Mouse (Mus musculus): ENCODE results near the gene Cntnap5a. TPM values are rescaled to one million over a fixed set of nuclear protein-coding genes. Genes with fewer than 3 reads are reported as not detected.

Cntnap5a gene
- polyA plus RNA-seq, 1 experiment, result 0.03 TPM

- Histone ChIP-seq H3K27me3 (ENCODE audit: control insufficient read depth, insufficient read depth, low read length) (no peaks in the 10 kb centered on the region), H3K4me3 (ENCODE audit: control insufficient read depth, insufficient read depth, low read length) (no peak overlapping the region), H3K36me3 (ENCODE audit: control insufficient read depth, insufficient read depth, low read length) (no peaks in the 10 kb centered on the region), H3K27ac (ENCODE audit: control insufficient read depth, insufficient read depth, low read length) (no peak overlapping the region), H3K4me1 (replicated peaks; ENCODE audit: control insufficient read depth, insufficient read depth, low read length) (no peaks in the 10 kb centered on the region)
- TF ChIP-seq POLR2A (IDR thresholded peaks at IDR 0.05; ENCODE audit: control insufficient read depth, extremely low read depth, insufficient read depth, low read length, poor library complexity) (no peak), CTCF (IDR thresholded peaks at IDR 0.05; ENCODE audit: borderline replicate concordance, control insufficient read depth, extremely low read depth, insufficient read depth, low read length, poor library complexity) (no peak)
- 51% methylated on average over 1 of the region's 1 CpGs for WGBS
- no peak for DNase-seq
Measured at GRCm38 (mm10) chr1:115932045-115932444, 247.5 kb downstream of the Cntnap5a start.

- DNase-seq, result no peak
- Histone ChIP-seq H3K4me3 (ENCODE audit: control insufficient read depth, insufficient read depth, low read length) (no peak overlapping the region), H3K4me1 (replicated peaks; ENCODE audit: control insufficient read depth, insufficient read depth, low read length) (no peaks in the 10 kb centered on the region), H3K36me3 (ENCODE audit: control insufficient read depth, insufficient read depth, low read length) (no peaks in the 10 kb centered on the region), H3K27ac (ENCODE audit: control insufficient read depth, insufficient read depth, low read length) (no peak overlapping the region), H3K27me3 (ENCODE audit: control insufficient read depth, insufficient read depth, low read length) (no peaks in the 10 kb centered on the region)
- WGBS, result 91% methylated on average over 3 of the region's 3 CpGs
- TF ChIP-seq CTCF (IDR thresholded peaks at IDR 0.05; ENCODE audit: borderline replicate concordance, control insufficient read depth, extremely low read depth, insufficient read depth, low read length, poor library complexity), result no peak
- no peak for TF ChIP-seq POLR2A (IDR thresholded peaks at IDR 0.05; ENCODE audit: control insufficient read depth, extremely low read depth, insufficient read depth, low read length, poor library complexity)
Measured at GRCm38 (mm10) chr1:115945892-115946291, 261.3 kb downstream of the Cntnap5a start.

- H3K36me3 ChIP-seq (ENCODE audit: control insufficient read depth, insufficient read depth, low read length), result no peaks in the 10 kb centered on the region
- WGBS, result 89% methylated on average over 2 of the region's 2 CpGs
- no peak overlapping the region for H3K4me3 ChIP-seq (ENCODE audit: control insufficient read depth, insufficient read depth, low read length)
- H3K27me3 ChIP-seq (ENCODE audit: control insufficient read depth, insufficient read depth, low read length), result no peaks in the 10 kb centered on the region
- no peak for DNase-seq
- no peak for TF ChIP-seq POLR2A (IDR thresholded peaks at IDR 0.05; ENCODE audit: control insufficient read depth, extremely low read depth, insufficient read depth, low read length, poor library complexity)
- no peak for TF ChIP-seq CTCF (IDR thresholded peaks at IDR 0.05; ENCODE audit: borderline replicate concordance, control insufficient read depth, extremely low read depth, insufficient read depth, low read length, poor library complexity)
- no peak overlapping the region for H3K27ac ChIP-seq (ENCODE audit: control insufficient read depth, insufficient read depth, low read length)
- H3K4me1 ChIP-seq (replicated peaks; ENCODE audit: control insufficient read depth, insufficient read depth, low read length), result no peaks in the 10 kb centered on the region
Measured at GRCm38 (mm10) chr1:115956528-115956927, 272.0 kb downstream of the Cntnap5a start.

- Histone ChIP-seq H3K27me3 (ENCODE audit: control insufficient read depth, insufficient read depth, low read length) (no peaks in the 10 kb centered on the region), H3K36me3 (ENCODE audit: control insufficient read depth, insufficient read depth, low read length) (no peaks in the 10 kb centered on the region), H3K4me3 (ENCODE audit: control insufficient read depth, insufficient read depth, low read length) (no peak overlapping the region), H3K4me1 (replicated peaks; ENCODE audit: control insufficient read depth, insufficient read depth, low read length) (no peaks in the 10 kb centered on the region), H3K27ac (ENCODE audit: control insufficient read depth, insufficient read depth, low read length) (no peak overlapping the region)
- no peak for DNase-seq
- 82% methylated on average over 4 of the region's 4 CpGs for WGBS
- TF ChIP-seq CTCF (IDR thresholded peaks at IDR 0.05; ENCODE audit: borderline replicate concordance, control insufficient read depth, extremely low read depth, insufficient read depth, low read length, poor library complexity), result no peak
- no peak for TF ChIP-seq POLR2A (IDR thresholded peaks at IDR 0.05; ENCODE audit: control insufficient read depth, extremely low read depth, insufficient read depth, low read length, poor library complexity)
Measured at GRCm38 (mm10) chr1:115964993-115965575, 280.5 kb downstream of the Cntnap5a start.

- Histone ChIP-seq H3K27me3 (ENCODE audit: control insufficient read depth, insufficient read depth, low read length) (no peaks in the 10 kb centered on the region), H3K27ac (ENCODE audit: control insufficient read depth, insufficient read depth, low read length) (no peak overlapping the region), H3K4me1 (replicated peaks; ENCODE audit: control insufficient read depth, insufficient read depth, low read length) (no peaks in the 10 kb centered on the region), H3K36me3 (ENCODE audit: control insufficient read depth, insufficient read depth, low read length) (no peaks in the 10 kb centered on the region), H3K4me3 (ENCODE audit: control insufficient read depth, insufficient read depth, low read length) (no peak overlapping the region)
- 83% methylated on average over 1 of the region's 1 CpGs for WGBS
- no peak for DNase-seq
- TF ChIP-seq CTCF (IDR thresholded peaks at IDR 0.05; ENCODE audit: borderline replicate concordance, control insufficient read depth, extremely low read depth, insufficient read depth, low read length, poor library complexity) (no peak), POLR2A (IDR thresholded peaks at IDR 0.05; ENCODE audit: control insufficient read depth, extremely low read depth, insufficient read depth, low read length, poor library complexity) (no peak)
Measured at GRCm38 (mm10) chr1:115990204-115990603, 305.6 kb downstream of the Cntnap5a start.

- Histone ChIP-seq H3K36me3 (ENCODE audit: control insufficient read depth, insufficient read depth, low read length) (no peaks in the 10 kb centered on the region), H3K4me1 (replicated peaks; ENCODE audit: control insufficient read depth, insufficient read depth, low read length) (no peaks in the 10 kb centered on the region), H3K4me3 (ENCODE audit: control insufficient read depth, insufficient read depth, low read length) (no peak overlapping the region), H3K27me3 (ENCODE audit: control insufficient read depth, insufficient read depth, low read length) (no peaks in the 10 kb centered on the region), H3K27ac (ENCODE audit: control insufficient read depth, insufficient read depth, low read length) (no peak overlapping the region)
- DNase-seq, result no peak
- WGBS, result 71% methylated on average over 2 of the region's 2 CpGs
- no peak for TF ChIP-seq CTCF (IDR thresholded peaks at IDR 0.05; ENCODE audit: borderline replicate concordance, control insufficient read depth, extremely low read depth, insufficient read depth, low read length, poor library complexity)
- no peak for TF ChIP-seq POLR2A (IDR thresholded peaks at IDR 0.05; ENCODE audit: control insufficient read depth, extremely low read depth, insufficient read depth, low read length, poor library complexity)
Measured at GRCm38 (mm10) chr1:116015768-116016167, 331.2 kb downstream of the Cntnap5a start.

GRCm38 (mm10) chr1:116029653-116030052 is 345.1 kb downstream of the Cntnap5a start:
- no peak for DNase-seq
- 76% methylated on average over 1 of the region's 1 CpGs for WGBS
- H3K4me3 ChIP-seq (ENCODE audit: control insufficient read depth, insufficient read depth, low read length), result no peak overlapping the region
- H3K27ac ChIP-seq (ENCODE audit: control insufficient read depth, insufficient read depth, low read length), result no peak overlapping the region
- no peaks in the 10 kb centered on the region for H3K27me3 ChIP-seq (ENCODE audit: control insufficient read depth, insufficient read depth, low read length)
- H3K4me1 ChIP-seq (replicated peaks; ENCODE audit: control insufficient read depth, insufficient read depth, low read length), result no peaks in the 10 kb centered on the region
- TF ChIP-seq POLR2A (IDR thresholded peaks at IDR 0.05; ENCODE audit: control insufficient read depth, extremely low read depth, insufficient read depth, low read length, poor library complexity) (no peak), CTCF (IDR thresholded peaks at IDR 0.05; ENCODE audit: borderline replicate concordance, control insufficient read depth, extremely low read depth, insufficient read depth, low read length, poor library complexity) (no peak)
- H3K36me3 ChIP-seq (ENCODE audit: control insufficient read depth, insufficient read depth, low read length), result no peaks in the 10 kb centered on the region

All from thymus, adult 2 months (tissue).